Mouse (Mus musculus) lung, embryonic 16.5 days (tissue): Measurements from ENCODE around the gene Prkcq. TPM values are rescaled to one million over a fixed set of nuclear protein-coding genes. Genes with fewer than 3 reads are reported as not detected.

Experiments
- ATAC-seq: fragments of 200-750 bp; cut with Nextera tagmentation; 2 replicates; pipeline ENCODE4 v1.8.0; 2017; ENCODE audit warnings: low read depth, mild to moderate bottlenecking, moderate library complexity
- H3K27ac ChIP-seq: fragments of 300-500 bp; sonication (generic); 2 replicates; pipeline ENCODE4 v1.5.1; 2014; ENCODE audit warnings: mild to moderate bottlenecking, control low read depth, low read length
- H3K27me3 ChIP-seq: fragments of 300-500 bp; sonication (generic); 2 replicates; pipeline ENCODE4 v1.6.1; 2014; ENCODE audit warnings: low read depth, low read length, mixed read lengths; ENCODE audit not compliant: control insufficient read depth, insufficient read depth
- H3K36me3 ChIP-seq: fragments of 300-500 bp; sonication (generic); 2 replicates; pipeline ENCODE4 v1.6.1; 2014; ENCODE audit warnings: low read length; ENCODE audit not compliant: control insufficient read depth, insufficient read depth
- H3K4me1 ChIP-seq: fragments of 300-500 bp; sonication (generic); replicated peaks from 2 replicates; pipeline ENCODE4 v1.6.1; 2014; ENCODE audit warnings: low read length, mixed read lengths; ENCODE audit not compliant: control insufficient read depth, insufficient read depth
- H3K4me2 ChIP-seq: fragments of 300-500 bp; sonication (generic); 2 replicates; pipeline ENCODE4 v1.6.1; 2014; ENCODE audit warnings: low read depth, low read length, control low read depth
- H3K4me3 ChIP-seq: fragments of 300-500 bp; sonication (generic); 2 replicates; pipeline ENCODE4 v1.5.1; 2014; ENCODE audit warnings: mild to moderate bottlenecking, low read length, control low read depth
- H3K9ac ChIP-seq: fragments of 300-500 bp; sonication (generic); 2 replicates; pipeline ENCODE4 v1.6.1; 2014; ENCODE audit warnings: low read length, control low read depth
- H3K9me3 ChIP-seq: fragments of 300-500 bp; sonication (generic); 2 replicates; pipeline ENCODE4 v1.6.1; 2016; ENCODE audit warnings: low read length; ENCODE audit not compliant: control insufficient read depth
- WGBS: fragments of 180-500 bp; shearing (Covaris S2); extraction: QIAGEN DNeasy Blood & Tissue Kit; methylation state at CpG from one replicate; pipeline ENCODE4 v1.1.7; 2014; 5-methylcytosine and 5-hydroxymethylcytosine counted together
- polyA plus RNA-seq: library from polyadenylated mRNA; unstranded; fragments of >200 nt; fragmentation: Nextera tagmentation; extraction: Ambion mirVana; gene quantifications from 2 replicates; pipeline ENCODE4 v1.2.1, GENCODE M21; 2015

Prkcq gene
- polyA plus RNA-seq, 1 experiment from 2014 or later, result 2.4 TPM

- Histone ChIP-seq H3K9ac (no peak overlapping the region), H3K27me3 (no peaks in the 10 kb centered on the region), H3K4me2 (no peak overlapping the region), H3K9me3 (no peaks in the 10 kb centered on the region), H3K27ac (no peak overlapping the region), H3K4me3 (no peak overlapping the region), H3K4me1 (no peaks in the 10 kb centered on the region), H3K36me3 (no peaks in the 10 kb centered on the region)
- ATAC-seq, result no peak
- WGBS, result 75% methylated on average over 3 of the region's 3 CpGs
These were observed 53.0 kb downstream of the Prkcq start for GRCm38 (mm10) chr2:11224808-11225484.

GRCm38 (mm10) chr2:11225485-11225876 is 53.6 kb downstream of the Prkcq start:
- WGBS, result 71% methylated on average over 5 of the region's 5 CpGs
- Histone ChIP-seq H3K4me2 (no peak overlapping the region), H3K4me3 (no peak overlapping the region), H3K9me3 (no peaks in the 10 kb centered on the region), H3K27me3 (no peaks in the 10 kb centered on the region), H3K27ac (no peak overlapping the region), H3K9ac (no peak overlapping the region), H3K4me1 (no peaks in the 10 kb centered on the region), H3K36me3 (no peaks in the 10 kb centered on the region)
- no peak for ATAC-seq

GRCm38 (mm10) chr2:11226555-11226954 is 54.6 kb downstream of the Prkcq start:
- 85% methylated on average over 7 of the region's 7 CpGs for WGBS
- Histone ChIP-seq H3K36me3 (no peaks in the 10 kb centered on the region), H3K4me2 (no peak overlapping the region), H3K27me3 (no peaks in the 10 kb centered on the region), H3K4me1 (no peaks in the 10 kb centered on the region), H3K27ac (no peak overlapping the region), H3K4me3 (no peak overlapping the region), H3K9ac (no peak overlapping the region), H3K9me3 (no peaks in the 10 kb centered on the region)
- ATAC-seq, result no peak

GRCm38 (mm10) chr2:11229126-11229525 is 57.2 kb downstream of the Prkcq start:
- H3K4me3 ChIP-seq, result no peak overlapping the region
- no peak for ATAC-seq
- H3K27ac ChIP-seq, result no peak overlapping the region
- no peaks in the 10 kb centered on the region for H3K36me3 ChIP-seq
- no peak overlapping the region for H3K9ac ChIP-seq
- no peaks in the 10 kb centered on the region for H3K27me3 ChIP-seq
- H3K4me1 ChIP-seq, result no peaks in the 10 kb centered on the region
- H3K9me3 ChIP-seq, result no peaks in the 10 kb centered on the region
- WGBS, result 54% methylated on average over 2 of the region's 2 CpGs
- no peak overlapping the region for H3K4me2 ChIP-seq

GRCm38 (mm10) chr2:11231118-11231517 is 59.2 kb downstream of the Prkcq start:
- no peak overlapping the region for H3K4me3 ChIP-seq
- no peaks in the 10 kb centered on the region for H3K9me3 ChIP-seq
- no peak for ATAC-seq
- no peaks in the 10 kb centered on the region for H3K4me1 ChIP-seq
- H3K27ac ChIP-seq, result no peak overlapping the region
- H3K36me3 ChIP-seq, result no peaks in the 10 kb centered on the region
- H3K4me2 ChIP-seq, result no peak overlapping the region
- no peaks in the 10 kb centered on the region for H3K27me3 ChIP-seq
- 56% methylated on average over 3 of the region's 3 CpGs for WGBS
- H3K9ac ChIP-seq, result no peak overlapping the region

- Histone ChIP-seq H3K27ac (no peak overlapping the region), H3K9ac (no peak overlapping the region), H3K4me3 (no peak overlapping the region), H3K4me2 (no peak overlapping the region), H3K9me3 (no peaks in the 10 kb centered on the region), H3K4me1 (no peaks in the 10 kb centered on the region), H3K36me3 (no peaks in the 10 kb centered on the region), H3K27me3 (no peaks in the 10 kb centered on the region)
- ATAC-seq, result no peak
- WGBS, result 92% methylated on average over 5 of the region's 5 CpGs
These were observed 60.1 kb downstream of the Prkcq start for GRCm38 (mm10) chr2:11231988-11232387.

GRCm38 (mm10) chr2:11238254-11238653 is 66.3 kb downstream of the Prkcq start:
- no peaks in the 10 kb centered on the region for H3K9me3 ChIP-seq
- ATAC-seq, result no peak
- no peak overlapping the region for H3K27ac ChIP-seq
- 78% methylated on average over 4 of the region's 4 CpGs for WGBS
- no peak overlapping the region for H3K4me3 ChIP-seq
- H3K9ac ChIP-seq, result no peak overlapping the region
- no peaks in the 10 kb centered on the region for H3K36me3 ChIP-seq
- H3K27me3 ChIP-seq, result no peaks in the 10 kb centered on the region
- H3K4me2 ChIP-seq, result no peak overlapping the region
- no peaks in the 10 kb centered on the region for H3K4me1 ChIP-seq

- Histone ChIP-seq H3K27me3 (no peaks in the 10 kb centered on the region), H3K4me1 (no peaks in the 10 kb centered on the region), H3K27ac (0 out of 2 replicates have a peak overlapping the region, but pooled peaks have one; percentile 2), H3K4me3 (no peak overlapping the region), H3K9me3 (no peaks in the 10 kb centered on the region), H3K4me2 (no peak overlapping the region), H3K9ac (no peak overlapping the region), H3K36me3 (no peaks in the 10 kb centered on the region)
- ATAC-seq, result peak; percentile 66; the same call in 1 of the 2 replicates
These were observed 67.6 kb downstream of the Prkcq start for GRCm38 (mm10) chr2:11239523-11239922.

- no peak for ATAC-seq
- WGBS, result 76% methylated on average over 7 of the region's 7 CpGs
- Histone ChIP-seq H3K27ac (no peak overlapping the region), H3K4me1 (no peaks in the 10 kb centered on the region), H3K9ac (no peak overlapping the region), H3K4me3 (no peak overlapping the region), H3K9me3 (no peaks in the 10 kb centered on the region), H3K36me3 (no peaks in the 10 kb centered on the region), H3K4me2 (no peak overlapping the region), H3K27me3 (no peaks in the 10 kb centered on the region)
These were observed 74.0 kb downstream of the Prkcq start for GRCm38 (mm10) chr2:11245926-11246325.

GRCm38 (mm10) chr2:11253945-11254344 is 82.0 kb downstream of the Prkcq start:
- Histone ChIP-seq H3K9me3 (no peaks in the 10 kb centered on the region), H3K36me3 (no peaks in the 10 kb centered on the region), H3K4me3 (no peak overlapping the region), H3K9ac (no peak overlapping the region), H3K4me1 (no peaks in the 10 kb centered on the region), H3K4me2 (no peak overlapping the region), H3K27me3 (no peaks in the 10 kb centered on the region), H3K27ac (no peak overlapping the region)
- WGBS, result 53% methylated on average over 8 of the region's 8 CpGs
- ATAC-seq, result no peak
